ENCODE assay signal across 9 mouse cellular contexts in genomic region chr2:119019131-119019530, GRCm38 (mm10). TPM values are rescaled to one million over a fixed set of nuclear protein-coding genes. Genes with fewer than 3 reads are reported as not detected.
A peak's percentile ranks its signal among the peaks of the same experiment; 100 is the strongest.
DNase-seq lines count a peak whose midpoint lies in the region; ATAC-seq and TF ChIP-seq lines count a peak whose summit lies in the region.
"Had no signal": no experiment of that assay in that cellular context is flagged by ENCODE, and none has a peak within 500 bp of the region (broad histone marks: within the 10 kb centered on the region; RNA-seq: fewer than 3 reads in every experiment).

No protein-coding gene starts in this region.

- H3K4me3 ChIP-seq in liver, embryonic 14.5 days (ENCODE audit: insufficient read depth in 1 of 2, low read depth in 2 of 2, low read length in 2 of 2) = no peak overlapping the region
- H3K4me3 ChIP-seq in liver, embryonic 11.5 days (ENCODE audit: low read depth, low read length) = no peak overlapping the region
- H3K4me3 ChIP-seq in embryonic facial prominence, embryonic 12.5 days = no peak overlapping the region
- 0 out of 2 replicates have a peak overlapping the region, but pooled peaks have one; percentile 2 for H3K4me3 ChIP-seq in hindbrain, embryonic 15.5 days
- peak overlapping the region; percentile 18 for H3K4me3 ChIP-seq in neural tube, embryonic 13.5 days
- H3K4me3 ChIP-seq: megakaryocyte, embryonic 14.5 days had no signal

- H3K9ac ChIP-seq in liver, embryonic 14.5 days (replicated peaks) = no peak overlapping the region
- no peak overlapping the region for H3K9ac ChIP-seq in liver, embryonic 11.5 days (ENCODE audit: low read depth, low read length)
- H3K9ac ChIP-seq in embryonic facial prominence, embryonic 12.5 days = 0 out of 2 replicates have a peak overlapping the region, but pooled peaks have one; percentile 2
- H3K9ac ChIP-seq in hindbrain, embryonic 15.5 days = no peak overlapping the region
- H3K9ac ChIP-seq in neural tube, embryonic 13.5 days = peak overlapping the region; percentile 54

- no peak for DNase-seq in liver, embryonic 14.5 days (ENCODE audit: low read depth in 3 of 3, low spot score in 3 of 3)
- no peak for DNase-seq in liver, embryonic 11.5 days (ENCODE audit: low spot score)
- DNase-seq in adrenal gland, adult 8-10 months = no peak
- DNase-seq in layer of hippocampus, adult 9-11 months = no peak
- DNase-seq in left cerebral cortex, postnatal 36 days (ENCODE audit: low spot score in 2 of 2) = no peak

- TF ChIP-seq EP300 in liver, embryonic 14.5 days (IDR thresholded peaks at IDR 0.05; ENCODE audit: low read depth) = no peak

- H3K27ac ChIP-seq in liver, embryonic 14.5 days = no peak overlapping the region
- no peak overlapping the region for H3K27ac ChIP-seq in liver, embryonic 11.5 days (ENCODE audit: low read depth, low read length)
- H3K27ac ChIP-seq in embryonic facial prominence, embryonic 12.5 days = peak overlapping the region; percentile 33; the same call in 1 of the 2 replicates
- peak overlapping the region; percentile 62 for H3K27ac ChIP-seq in hindbrain, embryonic 15.5 days (replicated peaks)
- peak overlapping the region; percentile 86 for H3K27ac ChIP-seq in neural tube, embryonic 13.5 days (replicated peaks)

- ATAC-seq in liver, embryonic 14.5 days (ENCODE audit: insufficient read depth) = no peak
- ATAC-seq in liver, embryonic 11.5 days (replicated peaks; ENCODE audit: low FRiP score) = no peak
- no peak for ATAC-seq in embryonic facial prominence, embryonic 12.5 days (ENCODE audit: insufficient number of reproducible peaks, insufficient read depth, low FRiP score, low TSS enrichment)
- peak; percentile 74 for ATAC-seq in hindbrain, embryonic 15.5 days (ENCODE audit: low FRiP score, low read depth)
- peak; percentile 87 for ATAC-seq in neural tube, embryonic 13.5 days (ENCODE audit: low read depth)

- H3K9me3 ChIP-seq in liver, embryonic 14.5 days (ENCODE audit: control insufficient read depth, low read length) = no peaks in the 10 kb centered on the region
- peaks cover 3% of the 10 kb centered on the region for H3K9me3 ChIP-seq in liver, embryonic 11.5 days (ENCODE audit: control insufficient read depth, low read length)
- no peaks in the 10 kb centered on the region for H3K9me3 ChIP-seq in embryonic facial prominence, embryonic 12.5 days
- H3K9me3 ChIP-seq in hindbrain, embryonic 15.5 days = no peaks in the 10 kb centered on the region
- no peaks in the 10 kb centered on the region for H3K9me3 ChIP-seq in neural tube, embryonic 13.5 days

- no peak overlapping the region for H3K4me2 ChIP-seq in liver, embryonic 14.5 days (ENCODE audit: low read depth)
- H3K4me2 ChIP-seq in liver, embryonic 11.5 days = no peak overlapping the region
- peak overlapping the region; percentile 23; the same call in 1 of the 2 replicates for H3K4me2 ChIP-seq in embryonic facial prominence, embryonic 12.5 days (replicated peaks)
- H3K4me2 ChIP-seq in hindbrain, embryonic 15.5 days = peak overlapping the region; percentile 35
- peak overlapping the region; percentile 47 for H3K4me2 ChIP-seq in neural tube, embryonic 13.5 days

- H3K27me3 ChIP-seq in liver, embryonic 14.5 days (ENCODE audit: control insufficient read depth, insufficient read depth, low read length) = no peaks in the 10 kb centered on the region
- H3K27me3 ChIP-seq in liver, embryonic 11.5 days (replicated peaks; ENCODE audit: control insufficient read depth, insufficient read depth, low read length) = no peaks in the 10 kb centered on the region
- no peaks in the 10 kb centered on the region for H3K27me3 ChIP-seq in embryonic facial prominence, embryonic 12.5 days
- no peaks in the 10 kb centered on the region for H3K27me3 ChIP-seq in hindbrain, embryonic 15.5 days
- no peaks in the 10 kb centered on the region for H3K27me3 ChIP-seq in neural tube, embryonic 13.5 days

- H3K4me1 ChIP-seq in liver, embryonic 14.5 days (replicated peaks; ENCODE audit: control insufficient read depth in 2 of 2, insufficient read depth in 2 of 2, low read length in 1 of 2) = peaks cover 5 to 15% of the 10 kb centered on the region in 2 experiments
- peaks cover 4% of the 10 kb centered on the region for H3K4me1 ChIP-seq in liver, embryonic 11.5 days (replicated peaks; ENCODE audit: control insufficient read depth, insufficient read depth, low read length)
- 0 out of 2 replicates have a peak, but pooled peaks cover 5% of the 10 kb centered on the region for H3K4me1 ChIP-seq in embryonic facial prominence, embryonic 12.5 days
- H3K4me1 ChIP-seq in hindbrain, embryonic 15.5 days (replicated peaks) = peaks cover 11% of the 10 kb centered on the region
- H3K4me1 ChIP-seq in neural tube, embryonic 13.5 days (replicated peaks) = peaks cover 26% of the 10 kb centered on the region

- intact Hi-C loops in left cerebral cortex, postnatal 36 days (cut with DNase I) = no loop called here

- 41% methylated on average over 5 of the region's 5 CpGs for WGBS in liver, embryonic 14.5 days (ENCODE audit: insufficient replicate concordance)
- 44% methylated on average over 5 of the region's 5 CpGs for WGBS in liver, embryonic 11.5 days
- 19% methylated on average over 5 of the region's 5 CpGs for WGBS in embryonic facial prominence, embryonic 12.5 days
- WGBS in hindbrain, embryonic 15.5 days = 12% methylated on average over 5 of the region's 5 CpGs
- WGBS in neural tube, embryonic 13.5 days = 7% methylated on average over 5 of the region's 5 CpGs

- peak; percentile 27 for TF ChIP-seq CTCF in liver, embryonic 14.5 days (IDR thresholded peaks at IDR 0.05; ENCODE audit: low read depth)

- H3K36me3 ChIP-seq in liver, embryonic 14.5 days (replicated peaks; ENCODE audit: control insufficient read depth, insufficient read depth, low read depth) = peaks cover 31% of the 10 kb centered on the region
- H3K36me3 ChIP-seq in liver, embryonic 11.5 days (ENCODE audit: control insufficient read depth, insufficient read depth, low read length) = peaks cover 29% of the 10 kb centered on the region
- H3K36me3 ChIP-seq in embryonic facial prominence, embryonic 12.5 days = peaks cover 37% of the 10 kb centered on the region
- H3K36me3 ChIP-seq in hindbrain, embryonic 15.5 days = peaks cover 25% of the 10 kb centered on the region
- H3K36me3 ChIP-seq in neural tube, embryonic 13.5 days = peaks cover 47% of the 10 kb centered on the region

RNA-seq across cellular contexts. Expression of gene Ccdc32, which starts 10.1 kb away (rescaled TPM):
- 5.4 and 6.9 TPM in 2 replicates for polyA plus RNA-seq in liver, embryonic 14.5 days (2012; rRNA removed)
- polyA plus RNA-seq in liver, embryonic 14.5 days (2014; fragmentation: Nextera tagmentation; extraction: Ambion mirVana) = 12.6 and 12.9 TPM in 2 replicates
- 24.8 and 26.5 TPM in 2 replicates for polyA plus RNA-seq in liver, embryonic 11.5 days (2014; fragmentation: Nextera tagmentation; extraction: Ambion mirVana)
- 22.6 and 23.3 TPM in 2 replicates for polyA plus RNA-seq in embryonic facial prominence, embryonic 12.5 days (2016; fragmentation: Nextera tagmentation; extraction: Ambion mirVana)
- polyA plus RNA-seq in hindbrain, embryonic 15.5 days (2015; fragmentation: Nextera tagmentation; extraction: Ambion mirVana) = 37.0 and 39.0 TPM in 2 replicates
- 36.6 and 37.4 TPM in 2 replicates for polyA plus RNA-seq in neural tube, embryonic 13.5 days (2015; fragmentation: Nextera tagmentation; extraction: Ambion mirVana)
- total RNA-seq in adrenal gland, adult 8-10 months (2022) = 10 to 100 TPM; 22.5 to 26.5 (median 23.2) TPM
- total RNA-seq in left cerebral cortex, postnatal 36 days (2021) = 10 to 100 TPM; 50.2 to 52.7 TPM

RNA-seq across cellular contexts. Expression of gene Rpusd2, which starts 15.5 kb away (rescaled TPM):
- 3.6 and 4.0 TPM in 2 replicates for polyA plus RNA-seq in liver, embryonic 14.5 days (2012; rRNA removed)
- polyA plus RNA-seq in liver, embryonic 14.5 days (2014; fragmentation: Nextera tagmentation; extraction: Ambion mirVana) = 2.3 and 3.0 TPM in 2 replicates
- 7.4 and 7.7 TPM in 2 replicates for polyA plus RNA-seq in liver, embryonic 11.5 days (2014; fragmentation: Nextera tagmentation; extraction: Ambion mirVana)
- 4.6 and 6.0 TPM in 2 replicates for polyA plus RNA-seq in embryonic facial prominence, embryonic 12.5 days (2016; fragmentation: Nextera tagmentation; extraction: Ambion mirVana)
- 3.7 and 4.8 TPM in 2 replicates for polyA plus RNA-seq in hindbrain, embryonic 15.5 days (2015; fragmentation: Nextera tagmentation; extraction: Ambion mirVana)
- 4.2 and 5.9 TPM in 2 replicates for polyA plus RNA-seq in neural tube, embryonic 13.5 days (2015; fragmentation: Nextera tagmentation; extraction: Ambion mirVana)
- total RNA-seq in adrenal gland, adult 8-10 months (2022) = 1 to 10 TPM; 5.1 to 8.2 (median 7.2) TPM
- 1 to 10 TPM; 8.0 to 8.4 TPM for total RNA-seq in left cerebral cortex, postnatal 36 days (2021)

RNA-seq across cellular contexts. Expression of gene Knl1, which starts 27.8 kb away (rescaled TPM):
- polyA plus RNA-seq in liver, embryonic 14.5 days (2012; rRNA removed) = 3.4 and 6.2 TPM in 2 replicates
- 45.5 and 49.7 TPM in 2 replicates for polyA plus RNA-seq in liver, embryonic 14.5 days (2014; fragmentation: Nextera tagmentation; extraction: Ambion mirVana)
- 60.7 and 64.8 TPM in 2 replicates for polyA plus RNA-seq in liver, embryonic 11.5 days (2014; fragmentation: Nextera tagmentation; extraction: Ambion mirVana)
- polyA plus RNA-seq in embryonic facial prominence, embryonic 12.5 days (2016; fragmentation: Nextera tagmentation; extraction: Ambion mirVana) = 54.3 and 55.0 TPM in 2 replicates
- polyA plus RNA-seq in hindbrain, embryonic 15.5 days (2015; fragmentation: Nextera tagmentation; extraction: Ambion mirVana) = 10.3 and 11.8 TPM in 2 replicates
- 7.6 and 9.9 TPM in 2 replicates for polyA plus RNA-seq in neural tube, embryonic 13.5 days (2015; fragmentation: Nextera tagmentation; extraction: Ambion mirVana)
- total RNA-seq in adrenal gland, adult 8-10 months (2022) = 1 to 10 TPM in 2 of 4 experiments, under 1 TPM in 2; 0.46 to 1.0 (median 0.96) TPM
- 1 to 10 TPM in 1 of 2 experiments, under 1 TPM in 1; 0.16 to 1.2 TPM for total RNA-seq in left cerebral cortex, postnatal 36 days (2021)

Comparison
In these comparisons a context has a peak if more than half of its experiments do, and no peak if none do; other contexts are left out.
1. ATAC-seq: peak in hindbrain, embryonic 15.5 days (single experiment) and neural tube, embryonic 13.5 days (single experiment); none in liver, embryonic 14.5 days (single experiment), liver, embryonic 11.5 days (single experiment) and embryonic facial prominence, embryonic 12.5 days (single experiment).
2. H3K27ac ChIP-seq: peak in embryonic facial prominence, embryonic 12.5 days (single experiment), hindbrain, embryonic 15.5 days (single experiment) and neural tube, embryonic 13.5 days (single experiment); none in liver, embryonic 14.5 days (single experiment) and liver, embryonic 11.5 days (single experiment).
3. H3K4me2 ChIP-seq: peak in embryonic facial prominence, embryonic 12.5 days (single experiment), hindbrain, embryonic 15.5 days (single experiment) and neural tube, embryonic 13.5 days (single experiment); none in liver, embryonic 14.5 days (single experiment) and liver, embryonic 11.5 days (single experiment).
4. H3K4me3 ChIP-seq: peak in hindbrain, embryonic 15.5 days (single experiment) and neural tube, embryonic 13.5 days (single experiment); none in liver, embryonic 14.5 days (0 of 2), liver, embryonic 11.5 days (single experiment) and embryonic facial prominence, embryonic 12.5 days (single experiment).
5. H3K9ac ChIP-seq: peak in embryonic facial prominence, embryonic 12.5 days (single experiment) and neural tube, embryonic 13.5 days (single experiment); none in liver, embryonic 14.5 days (single experiment), liver, embryonic 11.5 days (single experiment) and hindbrain, embryonic 15.5 days (single experiment).